Mouse (Mus musculus): ENCODE measurements at regions not wholly inside any gene's neighbourhood (a gene's known extent, or its start where the extent isn't known, plus 50 kb on each side); places are given as distances from the start of the nearest gene placed in this dataset.
"Not testable (repeated sequence)": the region's sequence is repeated elsewhere in the genome, so short reads cannot be mapped to it uniquely, and the experiment has no call there.

DNA sequence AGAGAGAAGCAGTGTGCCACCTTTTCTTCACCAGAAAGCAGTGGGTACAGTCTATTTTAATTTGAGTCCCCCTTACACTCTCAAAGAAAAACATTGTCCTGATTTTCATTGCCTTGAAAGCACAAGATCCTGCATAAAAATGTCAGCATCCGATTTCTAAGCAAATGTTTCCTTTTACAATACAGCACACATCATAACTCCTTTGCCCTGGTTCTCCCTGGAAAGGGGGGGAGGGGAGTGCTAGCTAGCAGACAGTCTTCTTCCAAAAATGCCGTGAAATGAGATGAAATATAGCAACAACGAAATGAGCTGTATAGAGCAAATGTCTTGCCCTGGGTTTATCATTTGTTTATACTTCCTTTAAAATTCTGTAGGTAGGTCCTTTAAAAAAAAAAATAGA lies 350.5 kb upstream of the Hand2 start:
- Histone ChIP-seq H3K4me1 (ENCODE audit: control insufficient read depth, insufficient read depth, low read length) (no peaks in the 10 kb centered on the region), H3K36me3 (ENCODE audit: control insufficient read depth, insufficient read depth, low read length) (no peaks in the 10 kb centered on the region), H3K27me3 (replicated peaks; ENCODE audit: control insufficient read depth, insufficient read depth, low read length) (no peaks in the 10 kb centered on the region), H3K4me2 (ENCODE audit: low read depth, low read length) (no peak overlapping the region), H3K9me3 (ENCODE audit: control insufficient read depth, low read length) (no peaks in the 10 kb centered on the region), H3K9ac (ENCODE audit: low read depth, low read length) (no peak overlapping the region), H3K27ac (replicated peaks; ENCODE audit: low read depth, low read length) (no peak overlapping the region), H3K4me3 (ENCODE audit: low read depth, low read length) (no peak overlapping the region)
- no peak for ATAC-seq (ENCODE audit: low read depth)
- WGBS = 43% methylated on average over 3 of the region's 3 CpGs
- DNase-seq (ENCODE audit: low spot score) = no peak

DNA sequence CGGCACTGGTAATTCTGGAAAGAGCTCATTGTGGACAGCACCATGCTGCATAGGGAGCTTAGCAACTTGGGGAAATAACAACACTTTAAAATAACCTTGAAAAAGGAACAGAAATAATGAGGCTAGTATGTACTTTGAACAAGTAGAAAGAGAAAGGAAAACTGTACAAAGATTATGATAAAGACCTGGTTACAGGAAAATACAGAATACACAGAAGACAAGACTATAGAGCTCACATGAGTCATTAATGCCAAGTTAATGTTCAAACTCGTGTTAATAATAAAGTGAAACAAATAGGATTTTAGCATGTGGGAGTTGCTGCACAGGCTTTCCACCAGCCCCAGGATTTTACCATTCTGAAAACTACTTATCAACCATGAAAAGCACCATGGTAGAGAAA lies 341.8 kb upstream of the Hand2 start:
- DNase-seq (ENCODE audit: low spot score) = no peak
- Histone ChIP-seq H3K27me3 (replicated peaks; ENCODE audit: control insufficient read depth, insufficient read depth, low read length) (no peaks in the 10 kb centered on the region), H3K4me2 (ENCODE audit: low read depth, low read length) (no peak overlapping the region), H3K36me3 (ENCODE audit: control insufficient read depth, insufficient read depth, low read length) (no peaks in the 10 kb centered on the region), H3K4me1 (ENCODE audit: control insufficient read depth, insufficient read depth, low read length) (no peaks in the 10 kb centered on the region), H3K9ac (ENCODE audit: low read depth, low read length) (no peak overlapping the region), H3K4me3 (ENCODE audit: low read depth, low read length) (no peak overlapping the region), H3K27ac (replicated peaks; ENCODE audit: low read depth, low read length) (no peak overlapping the region), H3K9me3 (ENCODE audit: control insufficient read depth, low read length) (no peaks in the 10 kb centered on the region)
- ATAC-seq (ENCODE audit: low read depth) = no peak
- WGBS = 65% methylated on average over 2 of the region's 2 CpGs

DNA sequence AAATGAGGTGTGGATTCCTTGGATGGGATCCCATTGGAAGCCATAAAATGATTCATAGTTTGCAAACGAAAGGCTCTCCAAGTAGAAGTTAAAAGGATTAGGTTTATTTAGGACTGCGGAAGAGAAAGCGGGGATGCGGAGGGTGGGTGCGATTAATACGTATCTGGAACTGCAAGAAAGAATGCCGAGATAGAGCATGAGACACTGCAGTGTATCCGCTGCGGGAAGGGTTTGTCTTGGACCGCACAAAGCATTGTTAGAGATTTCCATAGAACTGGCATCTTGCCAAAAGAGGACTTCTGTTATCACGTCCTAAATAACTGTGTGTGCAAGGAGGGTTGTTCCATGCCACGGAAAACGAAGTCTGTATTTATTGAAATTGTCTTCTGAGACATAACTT lies 341.4 kb upstream of the Hand2 start:
- Histone ChIP-seq H3K9ac (ENCODE audit: low read depth, low read length) (no peak overlapping the region), H3K27me3 (replicated peaks; ENCODE audit: control insufficient read depth, insufficient read depth, low read length) (no peaks in the 10 kb centered on the region), H3K27ac (replicated peaks; ENCODE audit: low read depth, low read length) (no peak overlapping the region), H3K4me1 (ENCODE audit: control insufficient read depth, insufficient read depth, low read length) (no peaks in the 10 kb centered on the region), H3K4me2 (ENCODE audit: low read depth, low read length) (no peak overlapping the region), H3K9me3 (ENCODE audit: control insufficient read depth, low read length) (no peaks in the 10 kb centered on the region), H3K4me3 (ENCODE audit: low read depth, low read length) (no peak overlapping the region), H3K36me3 (ENCODE audit: control insufficient read depth, insufficient read depth, low read length) (no peaks in the 10 kb centered on the region)
- WGBS = 87% methylated on average over 13 of the region's 13 CpGs
- ATAC-seq (ENCODE audit: low read depth) (no peak), DNase-seq (ENCODE audit: low spot score) (no peak)

DNA sequence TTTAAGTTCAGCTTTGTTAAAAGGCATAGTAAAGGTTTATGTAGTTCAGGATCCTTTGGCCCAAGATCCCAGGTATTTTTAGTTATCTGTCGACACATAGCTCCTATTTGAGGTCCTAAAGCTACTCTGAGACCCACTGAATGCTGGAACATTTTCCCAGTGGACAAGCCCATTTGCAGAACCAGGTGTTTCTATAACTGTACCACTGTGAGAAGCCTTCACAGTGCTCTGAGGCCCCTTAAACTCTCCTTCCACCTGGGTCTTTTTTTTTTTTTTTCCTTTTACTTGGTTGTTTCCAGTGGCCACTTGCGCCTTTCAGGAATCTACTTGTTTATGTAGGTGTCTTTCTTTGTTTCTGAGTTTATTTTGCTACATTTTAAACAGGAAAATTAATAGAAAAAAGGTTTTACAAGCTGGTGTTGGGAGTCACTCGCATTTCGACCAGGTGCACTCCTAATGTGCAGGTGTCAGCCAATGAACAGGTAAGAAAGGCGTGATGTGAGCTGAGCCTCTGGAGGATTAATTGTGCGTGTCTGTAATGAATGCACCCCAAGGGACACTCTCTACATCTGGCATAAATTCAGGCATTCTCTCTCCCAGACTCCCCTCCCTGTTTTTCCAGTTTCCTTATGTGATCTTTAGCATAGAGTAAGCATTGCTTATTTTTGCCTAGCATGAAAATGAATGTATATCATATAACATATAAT lies 310.3 kb upstream of the Hand2 start:
- no peak overlapping the region for H3K4me2 ChIP-seq (ENCODE audit: low read depth, low read length)
- H3K4me1 ChIP-seq (ENCODE audit: control insufficient read depth, insufficient read depth, low read length) = no peaks in the 10 kb centered on the region
- H3K9me3 ChIP-seq (ENCODE audit: control insufficient read depth, low read length) = no peaks in the 10 kb centered on the region
- ATAC-seq (ENCODE audit: low read depth) (peak; percentile 70; the same call in 1 of the 2 replicates), DNase-seq (ENCODE audit: low spot score) (peak; percentile 39)
- no peaks in the 10 kb centered on the region for H3K36me3 ChIP-seq (ENCODE audit: control insufficient read depth, insufficient read depth, low read length)
- no peak overlapping the region for H3K4me3 ChIP-seq (ENCODE audit: low read depth, low read length)
- H3K9ac ChIP-seq (ENCODE audit: low read depth, low read length) = no peak overlapping the region
- WGBS = 56% methylated on average over 6 of the region's 6 CpGs
- H3K27me3 ChIP-seq (replicated peaks; ENCODE audit: control insufficient read depth, insufficient read depth, low read length) = no peaks in the 10 kb centered on the region
- no peak overlapping the region for H3K27ac ChIP-seq (replicated peaks; ENCODE audit: low read depth, low read length)

DNA sequence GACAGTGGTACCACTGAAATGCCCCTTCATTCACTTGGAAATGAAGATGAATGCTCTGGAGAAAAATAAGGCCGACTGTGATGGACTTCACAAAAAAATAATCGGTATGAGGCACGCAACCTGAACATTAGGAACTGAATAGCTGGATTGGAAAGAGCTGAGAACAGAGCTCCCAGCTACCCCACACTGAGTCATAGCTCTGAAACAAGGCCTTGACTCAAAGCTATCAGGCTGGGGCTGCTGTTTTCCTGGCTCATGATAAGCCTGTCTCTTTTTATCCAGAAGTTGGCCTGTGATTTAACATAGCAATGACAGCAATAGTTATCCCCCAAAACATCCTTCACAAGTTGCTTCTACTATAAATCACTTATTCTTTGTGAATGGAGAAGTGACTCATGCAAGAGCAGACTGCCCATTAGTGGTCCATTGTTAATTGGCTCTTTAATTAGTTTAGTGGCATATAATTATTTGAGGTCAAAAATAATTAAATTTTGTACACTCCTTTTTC lies 306.9 kb upstream of the Hand2 start:
- no peaks in the 10 kb centered on the region for H3K27me3 ChIP-seq (replicated peaks; ENCODE audit: control insufficient read depth, insufficient read depth, low read length)
- H3K27ac ChIP-seq (replicated peaks; ENCODE audit: low read depth, low read length) = no peak overlapping the region
- no peaks in the 10 kb centered on the region for H3K36me3 ChIP-seq (ENCODE audit: control insufficient read depth, insufficient read depth, low read length)
- DNase-seq (ENCODE audit: low spot score) (peak; percentile 4), ATAC-seq (ENCODE audit: low read depth) (no peak)
- H3K9ac ChIP-seq (ENCODE audit: low read depth, low read length) = no peak overlapping the region
- no peak overlapping the region for H3K4me3 ChIP-seq (ENCODE audit: low read depth, low read length)
- no peak overlapping the region for H3K4me2 ChIP-seq (ENCODE audit: low read depth, low read length)
- H3K4me1 ChIP-seq (ENCODE audit: control insufficient read depth, insufficient read depth, low read length) = no peaks in the 10 kb centered on the region
- 76% methylated on average over 3 of the region's 3 CpGs for WGBS
- no peaks in the 10 kb centered on the region for H3K9me3 ChIP-seq (ENCODE audit: control insufficient read depth, low read length)

DNA sequence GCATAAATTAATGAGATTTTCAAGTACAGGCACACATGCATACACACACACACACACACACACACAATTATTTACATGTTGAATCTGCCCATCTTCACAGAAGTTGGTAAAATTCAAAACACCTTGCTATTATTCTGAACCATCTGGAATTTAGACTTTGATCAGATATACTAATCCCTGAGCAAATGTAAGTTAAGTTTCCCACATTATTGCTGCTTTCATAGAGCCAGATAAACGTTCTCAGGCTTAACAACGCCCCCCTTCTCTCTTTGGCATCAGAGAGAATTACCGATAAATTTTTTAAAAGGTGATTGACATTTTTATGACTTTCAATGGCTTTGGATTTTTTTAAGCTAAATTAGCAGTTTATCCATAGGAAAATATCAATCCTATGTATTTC lies 304.5 kb upstream of the Hand2 start:
- no peaks in the 10 kb centered on the region for H3K27me3 ChIP-seq (replicated peaks; ENCODE audit: control insufficient read depth, insufficient read depth, low read length)
- 64% methylated on average over 3 of the region's 3 CpGs for WGBS

DNA sequence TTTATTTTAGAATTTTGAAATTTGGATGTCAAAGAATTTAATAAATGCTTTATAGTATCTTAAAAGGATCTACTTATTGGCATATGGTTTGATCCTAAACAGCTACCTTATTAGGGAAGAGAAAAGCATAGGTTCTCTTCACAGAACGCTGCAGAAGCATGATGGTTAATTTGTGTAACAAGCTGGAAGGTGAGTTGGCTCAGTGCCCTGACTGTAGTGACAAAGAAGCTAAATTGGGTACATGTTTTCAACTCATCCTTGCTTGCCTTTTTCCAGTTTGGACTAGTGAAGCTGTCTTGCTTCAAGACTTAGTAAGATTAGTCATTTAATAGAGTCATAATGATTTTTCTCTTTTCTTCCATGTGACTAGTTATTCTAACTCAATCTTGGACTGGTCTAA lies 292.7 kb upstream of the Hand2 start:
- DNase-seq (ENCODE audit: low spot score); H3K27me3 ChIP-seq (replicated peaks; ENCODE audit: control insufficient read depth, insufficient read depth, low read length); H3K9ac ChIP-seq (ENCODE audit: low read depth, low read length); H3K36me3 ChIP-seq (ENCODE audit: control insufficient read depth, insufficient read depth, low read length); H3K9me3 ChIP-seq (ENCODE audit: control insufficient read depth, low read length); ATAC-seq (ENCODE audit: low read depth); H3K27ac ChIP-seq (replicated peaks; ENCODE audit: low read depth, low read length); H3K4me2 ChIP-seq (ENCODE audit: low read depth, low read length); H3K4me3 ChIP-seq (ENCODE audit: low read depth, low read length); H3K4me1 ChIP-seq (ENCODE audit: control insufficient read depth, insufficient read depth, low read length): not testable (repeated sequence)
- WGBS = 84% methylated on average over 1 of the region's 1 CpGs

More for the DNA sequence above, 304.5 kb upstream of the Hand2 start:
- DNase-seq (ENCODE audit: low spot score) (no peak), ATAC-seq (ENCODE audit: low read depth) (no peak)
- H3K36me3 ChIP-seq (ENCODE audit: control insufficient read depth, insufficient read depth, low read length) = no peaks in the 10 kb centered on the region
- H3K9ac ChIP-seq (ENCODE audit: low read depth, low read length) = no peak overlapping the region
- H3K27ac ChIP-seq (replicated peaks; ENCODE audit: low read depth, low read length) = no peak overlapping the region
- no peaks in the 10 kb centered on the region for H3K9me3 ChIP-seq (ENCODE audit: control insufficient read depth, low read length)
- no peak overlapping the region for H3K4me2 ChIP-seq (ENCODE audit: low read depth, low read length)
- no peak overlapping the region for H3K4me3 ChIP-seq (ENCODE audit: low read depth, low read length)
- H3K4me1 ChIP-seq (ENCODE audit: control insufficient read depth, insufficient read depth, low read length) = no peaks in the 10 kb centered on the region

DNA sequence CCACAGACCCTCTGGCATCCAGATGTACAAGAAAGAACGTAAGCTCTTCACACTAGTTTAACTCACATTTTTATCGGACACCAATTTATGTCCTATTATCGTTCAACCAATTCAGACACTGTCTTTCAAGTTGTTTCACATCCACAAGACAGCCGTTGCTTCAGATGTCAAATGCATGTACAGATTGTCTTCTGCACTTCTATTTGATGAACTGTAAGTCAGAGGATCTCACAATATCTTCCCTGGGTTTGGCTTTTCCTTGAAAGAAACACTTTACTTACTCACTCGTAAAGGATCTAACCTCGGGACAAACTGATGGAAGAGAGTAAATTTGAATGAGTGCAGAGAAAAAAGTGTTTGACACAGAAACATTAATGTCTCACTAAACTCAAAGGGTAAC lies 272.3 kb upstream of the Hand2 start:
- H3K36me3 ChIP-seq (ENCODE audit: control insufficient read depth, insufficient read depth, low read length) = no peaks in the 10 kb centered on the region
- no peak overlapping the region for H3K9ac ChIP-seq (ENCODE audit: low read depth, low read length)
- H3K4me3 ChIP-seq (ENCODE audit: low read depth, low read length) = no peak overlapping the region
- ATAC-seq (ENCODE audit: low read depth) = no peak
- no peak overlapping the region for H3K4me2 ChIP-seq (ENCODE audit: low read depth, low read length)
- 81% methylated on average over 6 of the region's 6 CpGs for WGBS
- DNase-seq (ENCODE audit: low spot score) = no peak
- H3K9me3 ChIP-seq (ENCODE audit: control insufficient read depth, low read length) = no peaks in the 10 kb centered on the region
- no peak overlapping the region for H3K27ac ChIP-seq (replicated peaks; ENCODE audit: low read depth, low read length)
- no peaks in the 10 kb centered on the region for H3K27me3 ChIP-seq (replicated peaks; ENCODE audit: control insufficient read depth, insufficient read depth, low read length)
- no peaks in the 10 kb centered on the region for H3K4me1 ChIP-seq (ENCODE audit: control insufficient read depth, insufficient read depth, low read length)

DNA sequence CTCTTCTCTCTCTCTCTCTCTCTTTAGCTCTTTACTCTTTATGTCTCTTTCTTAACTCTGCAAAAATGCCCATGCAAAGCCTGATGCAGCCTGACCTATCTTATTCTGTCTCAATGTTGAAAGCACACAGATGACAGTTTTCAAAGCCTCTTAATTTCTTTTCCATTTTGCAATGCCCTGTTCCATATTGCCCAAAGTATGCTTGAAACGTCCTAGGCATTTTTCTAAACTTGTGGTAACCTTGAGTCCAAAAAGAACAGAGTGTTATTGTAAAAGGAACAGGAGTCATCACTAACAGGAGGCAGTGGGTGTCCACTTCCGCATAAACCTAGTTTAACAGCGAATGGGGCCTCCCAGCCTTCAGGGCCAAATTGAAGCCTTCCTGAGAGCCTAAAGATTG lies 271.9 kb upstream of the Hand2 start:
- WGBS = 65% methylated on average over 3 of the region's 3 CpGs
- no peak overlapping the region for H3K27ac ChIP-seq (replicated peaks; ENCODE audit: low read depth, low read length)
- no peak for ATAC-seq (ENCODE audit: low read depth)
- no peak overlapping the region for H3K9ac ChIP-seq (ENCODE audit: low read depth, low read length)
- H3K36me3 ChIP-seq (ENCODE audit: control insufficient read depth, insufficient read depth, low read length) = no peaks in the 10 kb centered on the region
- no peak for DNase-seq (ENCODE audit: low spot score)
- no peak overlapping the region for H3K4me2 ChIP-seq (ENCODE audit: low read depth, low read length)
- no peaks in the 10 kb centered on the region for H3K9me3 ChIP-seq (ENCODE audit: control insufficient read depth, low read length)
- no peaks in the 10 kb centered on the region for H3K4me1 ChIP-seq (ENCODE audit: control insufficient read depth, insufficient read depth, low read length)
- H3K4me3 ChIP-seq (ENCODE audit: low read depth, low read length) = no peak overlapping the region
- H3K27me3 ChIP-seq (replicated peaks; ENCODE audit: control insufficient read depth, insufficient read depth, low read length) = no peaks in the 10 kb centered on the region

All from embryonic facial prominence, embryonic 14.5 days (tissue).